Mouse (Mus musculus) small intestine, adult 2 months (tissue): ENCODE data around the gene Csf3.

Source experiments
- CTCF ChIP-seq: fragments of 200-500 bp; IDR thresholded peaks from 2 replicates; pipeline ENCODE4 v1.5.1; 2012; ENCODE audit warnings: low read depth, mild to moderate bottlenecking, control low read depth, inconsistent platforms, low read length, moderate library complexity, mixed read lengths; ENCODE audit not compliant: insufficient replicate concordance, insufficient read length; ENCODE audit errors: extremely low read depth
- POLR2A ChIP-seq: fragments of 200-500 bp; IDR thresholded peaks from 2 replicates; pipeline ENCODE4 v1.6.1; 2012; ENCODE audit warnings: low read depth, mild to moderate bottlenecking, control low read depth, inconsistent platforms, low read length, moderate library complexity

DNA sequence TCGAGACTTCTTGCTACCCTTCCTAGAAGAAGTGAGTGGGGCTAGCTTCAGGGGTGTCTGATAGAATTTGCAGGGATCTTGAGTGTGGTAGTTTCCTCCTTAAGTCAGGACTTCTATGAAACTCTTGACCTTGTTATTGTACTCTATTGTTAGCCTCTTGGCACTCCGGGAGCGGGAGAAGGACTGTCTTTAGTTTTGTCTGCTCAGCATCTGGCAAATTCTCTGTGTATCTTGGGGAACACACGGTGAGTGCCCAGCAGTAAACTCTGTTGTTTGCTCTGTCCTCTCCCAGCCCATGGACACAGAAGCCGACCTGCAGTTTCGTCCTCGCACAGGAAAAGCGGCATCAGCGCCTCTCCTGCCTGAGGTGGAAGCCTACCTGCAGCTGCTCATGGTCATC, 15.4 kb upstream of the Csf3 start:
- no peak for TF ChIP-seq POLR2A
- no peak for TF ChIP-seq CTCF
